Mouse (Mus musculus): ENCODE measurements at regions not wholly inside any gene's neighbourhood (a gene's known extent, or its start where the extent isn't known, plus 50 kb on each side); places are given as distances from the start of the nearest gene placed in this dataset.
A peak's percentile ranks its signal among the peaks of the same experiment; 100 is the strongest.

- H3K27ac ChIP-seq (replicated peaks; ENCODE audit: low read depth, low read length) = no peak overlapping the region
- no peak overlapping the region for H3K9ac ChIP-seq (replicated peaks; ENCODE audit: low read length)
- 46% methylated on average over 8 of the region's 8 CpGs for WGBS
- no peaks in the 10 kb centered on the region for H3K27me3 ChIP-seq (ENCODE audit: control insufficient read depth, insufficient read depth, low read length)
- H3K4me3 ChIP-seq (ENCODE audit: low read depth, low read length) = no peak overlapping the region
- H3K4me1 ChIP-seq (ENCODE audit: control insufficient read depth, insufficient read depth, low read length) = no peaks in the 10 kb centered on the region; the same call in 1 of the 2 replicates
- H3K36me3 ChIP-seq (replicated peaks; ENCODE audit: control insufficient read depth, insufficient read depth, low read depth, low read length) = no peaks in the 10 kb centered on the region
- no peak for DNase-seq (ENCODE audit: low spot score)
- H3K4me2 ChIP-seq (ENCODE audit: low read depth, low read length) = no peak overlapping the region
- ATAC-seq (replicated peaks; ENCODE audit: insufficient number of reproducible peaks, low FRiP score, low TSS enrichment, low read depth) = no peak
- no peaks in the 10 kb centered on the region for H3K9me3 ChIP-seq (replicated peaks; ENCODE audit: control insufficient read depth, low read length)
Measured at GRCm38 (mm10) chr12:109393326-109393725, 59.3 kb upstream of the Dlk1 start.

- Histone ChIP-seq H3K9me3 (replicated peaks; ENCODE audit: control insufficient read depth, low read length) (no peaks in the 10 kb centered on the region), H3K27me3 (ENCODE audit: control insufficient read depth, insufficient read depth, low read length) (no peaks in the 10 kb centered on the region), H3K9ac (replicated peaks; ENCODE audit: low read length) (peak overlapping the region; percentile 23; the same call in 1 of the 2 replicates), H3K4me1 (ENCODE audit: control insufficient read depth, insufficient read depth, low read length) (no peaks in the 10 kb centered on the region; the same call in 1 of the 2 replicates), H3K4me2 (ENCODE audit: low read depth, low read length) (no peak overlapping the region; the same call in 1 of the 2 replicates), H3K4me3 (ENCODE audit: low read depth, low read length) (no peak overlapping the region), H3K27ac (replicated peaks; ENCODE audit: low read depth, low read length) (no peak overlapping the region), H3K36me3 (replicated peaks; ENCODE audit: control insufficient read depth, insufficient read depth, low read depth, low read length) (no peaks in the 10 kb centered on the region)
- 4% methylated on average over 15 of the region's 15 CpGs for WGBS
- ATAC-seq (replicated peaks; ENCODE audit: insufficient number of reproducible peaks, low FRiP score, low TSS enrichment, low read depth) = peak; percentile 81
- peak; percentile 87 for DNase-seq (ENCODE audit: low spot score)
Measured at GRCm38 (mm10) chr12:109393795-109394194, 58.8 kb upstream of the Dlk1 start.

GRCm38 (mm10) chr12:109394396-109394795, 58.2 kb upstream of the Dlk1 start:
- H3K9ac ChIP-seq (replicated peaks; ENCODE audit: low read length) = no peak overlapping the region
- H3K4me2 ChIP-seq (ENCODE audit: low read depth, low read length) = no peak overlapping the region
- WGBS = 45% methylated on average over 11 of the region's 11 CpGs
- DNase-seq (ENCODE audit: low spot score) = no peak
- H3K4me3 ChIP-seq (ENCODE audit: low read depth, low read length) = no peak overlapping the region
- H3K9me3 ChIP-seq (replicated peaks; ENCODE audit: control insufficient read depth, low read length) = no peaks in the 10 kb centered on the region
- no peaks in the 10 kb centered on the region for H3K27me3 ChIP-seq (ENCODE audit: control insufficient read depth, insufficient read depth, low read length)
- no peaks in the 10 kb centered on the region for H3K36me3 ChIP-seq (replicated peaks; ENCODE audit: control insufficient read depth, insufficient read depth, low read depth, low read length)
- no peak for ATAC-seq (replicated peaks; ENCODE audit: insufficient number of reproducible peaks, low FRiP score, low TSS enrichment, low read depth)
- no peak overlapping the region for H3K27ac ChIP-seq (replicated peaks; ENCODE audit: low read depth, low read length)
- H3K4me1 ChIP-seq (ENCODE audit: control insufficient read depth, insufficient read depth, low read length) = no peaks in the 10 kb centered on the region; the same call in 1 of the 2 replicates

GRCm38 (mm10) chr12:109396614-109397013, 56.0 kb upstream of the Dlk1 start:
- DNase-seq (ENCODE audit: low spot score) (no peak), ATAC-seq (replicated peaks; ENCODE audit: insufficient number of reproducible peaks, low FRiP score, low TSS enrichment, low read depth) (no peak)
- Histone ChIP-seq H3K36me3 (replicated peaks; ENCODE audit: control insufficient read depth, insufficient read depth, low read depth, low read length) (no peaks in the 10 kb centered on the region), H3K4me1 (ENCODE audit: control insufficient read depth, insufficient read depth, low read length) (no peaks in the 10 kb centered on the region; the same call in 1 of the 2 replicates), H3K27me3 (ENCODE audit: control insufficient read depth, insufficient read depth, low read length) (no peaks in the 10 kb centered on the region), H3K27ac (replicated peaks; ENCODE audit: low read depth, low read length) (no peak overlapping the region), H3K4me3 (ENCODE audit: low read depth, low read length) (no peak overlapping the region), H3K9ac (replicated peaks; ENCODE audit: low read length) (no peak overlapping the region), H3K4me2 (ENCODE audit: low read depth, low read length) (no peak overlapping the region), H3K9me3 (replicated peaks; ENCODE audit: control insufficient read depth, low read length) (no peaks in the 10 kb centered on the region)
- 84% methylated on average over 6 of the region's 6 CpGs for WGBS

GRCm38 (mm10) chr12:109397175-109398058, 55.2 kb upstream of the Dlk1 start:
- no peak for DNase-seq (ENCODE audit: low spot score)
- no peaks in the 10 kb centered on the region; the same call in 1 of the 2 replicates for H3K4me1 ChIP-seq (ENCODE audit: control insufficient read depth, insufficient read depth, low read length)
- H3K27ac ChIP-seq (replicated peaks; ENCODE audit: low read depth, low read length) = no peak overlapping the region

GRCm38 (mm10) chr12:109398473-109398872, 54.1 kb upstream of the Dlk1 start:
- peaks cover 4% of the 10 kb centered on the region for H3K4me1 ChIP-seq (ENCODE audit: control insufficient read depth, insufficient read depth, low read length)
- WGBS = 81% methylated on average over 7 of the region's 7 CpGs
- no peak overlapping the region for H3K27ac ChIP-seq (replicated peaks; ENCODE audit: low read depth, low read length)

More at GRCm38 (mm10) chr12:109397175-109398058, 55.2 kb upstream of the Dlk1 start:
- H3K27me3 ChIP-seq (ENCODE audit: control insufficient read depth, insufficient read depth, low read length) = no peaks in the 10 kb centered on the region
- WGBS = 55% methylated on average over 12 of the region's 12 CpGs
- no peak overlapping the region for H3K4me3 ChIP-seq (ENCODE audit: low read depth, low read length)
- no peak for ATAC-seq (replicated peaks; ENCODE audit: insufficient number of reproducible peaks, low FRiP score, low TSS enrichment, low read depth)
- H3K4me2 ChIP-seq (ENCODE audit: low read depth, low read length) = no peak overlapping the region
- no peaks in the 10 kb centered on the region for H3K9me3 ChIP-seq (replicated peaks; ENCODE audit: control insufficient read depth, low read length)
- H3K36me3 ChIP-seq (replicated peaks; ENCODE audit: control insufficient read depth, insufficient read depth, low read depth, low read length) = no peaks in the 10 kb centered on the region
- no peak overlapping the region; the same call in 1 of the 2 replicates for H3K9ac ChIP-seq (replicated peaks; ENCODE audit: low read length)

GRCm38 (mm10) chr12:109398951-109399350, 53.7 kb upstream of the Dlk1 start:
- DNase-seq (ENCODE audit: low spot score) (no peak), ATAC-seq (replicated peaks; ENCODE audit: insufficient number of reproducible peaks, low FRiP score, low TSS enrichment, low read depth) (no peak)
- H3K9ac ChIP-seq (replicated peaks; ENCODE audit: low read length) = no peak overlapping the region
- H3K36me3 ChIP-seq (replicated peaks; ENCODE audit: control insufficient read depth, insufficient read depth, low read depth, low read length) = no peaks in the 10 kb centered on the region
- H3K4me3 ChIP-seq (ENCODE audit: low read depth, low read length) = no peak overlapping the region
- 30% methylated on average over 6 of the region's 6 CpGs for WGBS
- no peaks in the 10 kb centered on the region for H3K9me3 ChIP-seq (replicated peaks; ENCODE audit: control insufficient read depth, low read length)
- H3K27ac ChIP-seq (replicated peaks; ENCODE audit: low read depth, low read length) = no peak overlapping the region
- no peaks in the 10 kb centered on the region for H3K27me3 ChIP-seq (ENCODE audit: control insufficient read depth, insufficient read depth, low read length)
- H3K4me1 ChIP-seq (ENCODE audit: control insufficient read depth, insufficient read depth, low read length) = peaks cover 4% of the 10 kb centered on the region
- no peak overlapping the region for H3K4me2 ChIP-seq (ENCODE audit: low read depth, low read length)

More at GRCm38 (mm10) chr12:109398473-109398872, 54.1 kb upstream of the Dlk1 start:
- Histone ChIP-seq H3K4me2 (ENCODE audit: low read depth, low read length) (no peak overlapping the region), H3K27me3 (ENCODE audit: control insufficient read depth, insufficient read depth, low read length) (no peaks in the 10 kb centered on the region), H3K9me3 (replicated peaks; ENCODE audit: control insufficient read depth, low read length) (no peaks in the 10 kb centered on the region), H3K9ac (replicated peaks; ENCODE audit: low read length) (no peak overlapping the region), H3K36me3 (replicated peaks; ENCODE audit: control insufficient read depth, insufficient read depth, low read depth, low read length) (no peaks in the 10 kb centered on the region), H3K4me3 (ENCODE audit: low read depth, low read length) (no peak overlapping the region)
- ATAC-seq (replicated peaks; ENCODE audit: insufficient number of reproducible peaks, low FRiP score, low TSS enrichment, low read depth) = no peak
- DNase-seq (ENCODE audit: low spot score) = no peak

GRCm38 (mm10) chr12:109399591-109399990, 53.0 kb upstream of the Dlk1 start:
- H3K9ac ChIP-seq (replicated peaks; ENCODE audit: low read length) = no peak overlapping the region
- H3K4me1 ChIP-seq (ENCODE audit: control insufficient read depth, insufficient read depth, low read length) = peaks cover 4% of the 10 kb centered on the region
- no peak overlapping the region for H3K27ac ChIP-seq (replicated peaks; ENCODE audit: low read depth, low read length)

More at GRCm38 (mm10) chr12:109399591-109399990, 53.0 kb upstream of the Dlk1 start:
- no peak overlapping the region for H3K4me2 ChIP-seq (ENCODE audit: low read depth, low read length)
- ATAC-seq (replicated peaks; ENCODE audit: insufficient number of reproducible peaks, low FRiP score, low TSS enrichment, low read depth) (no peak), DNase-seq (ENCODE audit: low spot score) (peak; percentile 20)
- no peaks in the 10 kb centered on the region for H3K27me3 ChIP-seq (ENCODE audit: control insufficient read depth, insufficient read depth, low read length)
- no peak overlapping the region for H3K4me3 ChIP-seq (ENCODE audit: low read depth, low read length)
- no peaks in the 10 kb centered on the region for H3K36me3 ChIP-seq (replicated peaks; ENCODE audit: control insufficient read depth, insufficient read depth, low read depth, low read length)
- no peaks in the 10 kb centered on the region for H3K9me3 ChIP-seq (replicated peaks; ENCODE audit: control insufficient read depth, low read length)
- WGBS = 36% methylated on average over 22 of the region's 22 CpGs

All from embryonic facial prominence, embryonic 11.5 days (tissue).